Mouse (Mus musculus) liver, embryonic 16.5 days (tissue): ENCODE results near the gene Nodal. TPM values are rescaled to one million over a fixed set of nuclear protein-coding genes. Genes with fewer than 3 reads are reported as not detected.

Experiments
- ATAC-seq: fragments of 200-750 bp; cut with Nextera tagmentation; 2 replicates; pipeline ENCODE4 v1.8.0; 2017; ENCODE audit warnings: low read depth, mild to moderate bottlenecking, moderate number of reproducible peaks, moderate library complexity
- H3K27ac ChIP-seq: fragments of 300-500 bp; sonication (generic); 2 replicates; pipeline ENCODE4 v1.5.1; 2014; ENCODE audit warnings: mild to moderate bottlenecking, low read length
- H3K27me3 ChIP-seq: fragments of 300-500 bp; sonication (generic); 2 replicates; pipeline ENCODE4 v1.6.1; 2014; ENCODE audit warnings: low read depth, low read length, mixed read lengths; ENCODE audit not compliant: control insufficient read depth, insufficient read depth
- H3K36me3 ChIP-seq: fragments of 300-500 bp; sonication (generic); 2 replicates; pipeline ENCODE4 v1.6.1; 2014; ENCODE audit warnings: mild to moderate bottlenecking; ENCODE audit not compliant: control insufficient read depth, insufficient read depth
- H3K4me1 ChIP-seq: fragments of 300-500 bp; sonication (generic); 2 replicates; pipeline ENCODE4 v1.6.1; 2014; ENCODE audit warnings: low read depth, low read length, mixed read lengths; ENCODE audit not compliant: control insufficient read depth
- H3K4me2 ChIP-seq: fragments of 300-500 bp; sonication (generic); 2 replicates; pipeline ENCODE4 v1.6.1; 2014; ENCODE audit warnings: low read depth, low read length, mixed read lengths
- H3K4me3 ChIP-seq: fragments of 300-500 bp; sonication (generic); 2 replicates; pipeline ENCODE4 v1.5.1; 2014; ENCODE audit warnings: low read depth, mild to moderate bottlenecking, low read length
- H3K9ac ChIP-seq: fragments of 300-500 bp; sonication (generic); 2 replicates; pipeline ENCODE4 v1.6.1; 2014; ENCODE audit warnings: low read depth, low read length
- H3K9me3 ChIP-seq: fragments of 300-500 bp; sonication (generic); replicated peaks from 2 replicates; pipeline ENCODE4 v1.6.1; 2016; ENCODE audit warnings: low read length; ENCODE audit not compliant: control insufficient read depth
- WGBS: fragments of 180-500 bp; shearing (Covaris S2); extraction: QIAGEN DNeasy Blood & Tissue Kit; methylation state at CpG from one replicate; pipeline ENCODE4 v1.1.7; 2014; ENCODE audit not compliant: insufficient replicate concordance; 5-methylcytosine and 5-hydroxymethylcytosine counted together
- polyA plus RNA-seq: library from polyadenylated mRNA; unstranded; fragments of >200 nt; fragmentation: Nextera tagmentation; extraction: Ambion mirVana; gene quantifications from 2 replicates; pipeline ENCODE4 v1.2.1, GENCODE M21; 2015

The Nodal gene
- polyA plus RNA-seq, 1 experiment from 2014 or later, result 0.46 TPM

GRCm38 (mm10) chr10:61474344-61474743 lies 56.6 kb downstream of the Nodal start:
- Histone ChIP-seq H3K4me2 (no peak overlapping the region), H3K9ac (no peak overlapping the region), H3K9me3 (no peaks in the 10 kb centered on the region), H3K27ac (no peak overlapping the region), H3K27me3 (no peaks in the 10 kb centered on the region), H3K36me3 (no peaks in the 10 kb centered on the region), H3K4me1 (peaks cover 18% of the 10 kb centered on the region), H3K4me3 (no peak overlapping the region)
- WGBS, result 23% methylated on average over 1 of the region's 1 CpGs
- no peak for ATAC-seq

Other genes with a start within 250 kb of the Nodal start
- gene Tbata, start 246.0 kb upstream of the Nodal start, polyA plus RNA-seq, result not detected in 2 replicates
- 0.23 and 0.40 TPM in 2 replicates for gene Adamts14, start 144.5 kb upstream of the Nodal start, polyA plus RNA-seq
- gene Prf1, start 120.1 kb upstream of the Nodal start, polyA plus RNA-seq, result 0.13 TPM in 1 of 2 replicates, not detected in the other
- 6.3 and 6.5 TPM in 2 replicates for gene Pald1, start 34.4 kb upstream of the Nodal start, polyA plus RNA-seq
- gene Eif4ebp2, start 34.7 kb downstream of the Nodal start, polyA plus RNA-seq, result 36.4 and 39.4 TPM in 2 replicates
- 5.1 and 5.5 TPM in 2 replicates for gene Lrrc20, start 57.8 kb downstream of the Nodal start, polyA plus RNA-seq
- gene Npffr1, start 177.5 kb downstream of the Nodal start, polyA plus RNA-seq, result not detected in 2 replicates
- 84.5 and 88.1 TPM in 2 replicates for gene Ppa1, start 230.6 kb downstream of the Nodal start, polyA plus RNA-seq